ENCODE assay signal across 17 mouse cellular contexts in genomic region chr15:77876716-77877115, GRCm38 (mm10). TPM values are rescaled to one million over a fixed set of nuclear protein-coding genes. Genes with fewer than 3 reads are reported as not detected.
DNase-seq lines count a peak whose midpoint lies in the region; ATAC-seq and TF ChIP-seq lines count a peak whose summit lies in the region.
"Had no signal": no experiment of that assay in that cellular context is flagged by ENCODE, and none has a peak within 500 bp of the region (broad histone marks: within the 10 kb centered on the region; RNA-seq: fewer than 3 reads in every experiment).

No protein-coding gene starts in this region.

- H3K27me3 ChIP-seq in intestine, embryonic 15.5 days (replicated peaks), result no peaks in the 10 kb centered on the region
- no peaks in the 10 kb centered on the region for H3K27me3 ChIP-seq in stomach, postnatal 0 days (ENCODE audit: control insufficient read depth, insufficient read depth, low read length)
- H3K27me3 ChIP-seq: forebrain, embryonic 15.5 days; hindbrain, embryonic 13.5 days; limb, embryonic 13.5 days; midbrain, embryonic 15.5 days had no signal

- ATAC-seq in intestine, embryonic 15.5 days, result peak; percentile 22; the same call in 1 of the 2 replicates
- ATAC-seq in stomach, postnatal 0 days (ENCODE audit: low FRiP score, low TSS enrichment), result peak; percentile 22; the same call in 1 of the 2 replicates
- ATAC-seq: forebrain, embryonic 15.5 days; midbrain, embryonic 15.5 days had no signal

- no peak for TF ChIP-seq EP300 in stomach, postnatal 0 days (optimal IDR thresholded peaks at IDR 0.05)

- peak overlapping the region; percentile 52 for H3K27ac ChIP-seq in intestine, embryonic 15.5 days
- H3K27ac ChIP-seq in stomach, postnatal 0 days (replicated peaks), result 0 out of 2 replicates have a peak overlapping the region, but pooled peaks have one; percentile 35
- no peak overlapping the region for H3K27ac ChIP-seq in gastrocnemius, adult 2 months
- H3K27ac ChIP-seq: forebrain, embryonic 15.5 days; hindbrain, embryonic 13.5 days; limb, embryonic 13.5 days; midbrain, embryonic 15.5 days had no signal

- no peak overlapping the region for H3K4me2 ChIP-seq in intestine, embryonic 15.5 days (replicated peaks)
- no peak overlapping the region for H3K4me2 ChIP-seq in stomach, postnatal 0 days (replicated peaks; ENCODE audit: low read depth)
- H3K4me2 ChIP-seq: forebrain, embryonic 15.5 days; hindbrain, embryonic 13.5 days; limb, embryonic 13.5 days; midbrain, embryonic 15.5 days had no signal

- H3K36me3 ChIP-seq in intestine, embryonic 15.5 days, result no peaks in the 10 kb centered on the region
- no peaks in the 10 kb centered on the region for H3K36me3 ChIP-seq in stomach, postnatal 0 days (ENCODE audit: control insufficient read depth, insufficient read depth, low read length)
- H3K36me3 ChIP-seq: forebrain, embryonic 15.5 days; hindbrain, embryonic 13.5 days; limb, embryonic 13.5 days; midbrain, embryonic 15.5 days had no signal

- H3K9me3 ChIP-seq in intestine, embryonic 15.5 days, result no peaks in the 10 kb centered on the region
- H3K9me3 ChIP-seq in stomach, postnatal 0 days (ENCODE audit: control insufficient read depth, low read length), result no peaks in the 10 kb centered on the region
- H3K9me3 ChIP-seq: forebrain, embryonic 15.5 days; hindbrain, embryonic 13.5 days; limb, embryonic 13.5 days; midbrain, embryonic 15.5 days had no signal

- peaks cover 10% of the 10 kb centered on the region; the same call in 1 of the 2 replicates for H3K4me1 ChIP-seq in intestine, embryonic 15.5 days (replicated peaks)
- peaks cover 3% of the 10 kb centered on the region; the same call in 1 of the 2 replicates for H3K4me1 ChIP-seq in stomach, postnatal 0 days (replicated peaks; ENCODE audit: control insufficient read depth, insufficient read depth)
- H3K4me1 ChIP-seq: forebrain, embryonic 15.5 days; hindbrain, embryonic 13.5 days; limb, embryonic 13.5 days; midbrain, embryonic 15.5 days had no signal

- no peak overlapping the region for H3K4me3 ChIP-seq in intestine, embryonic 15.5 days (replicated peaks)
- H3K4me3 ChIP-seq in stomach, postnatal 0 days (ENCODE audit: low read depth, low read length), result no peak overlapping the region
- H3K4me3 ChIP-seq in gastrocnemius, adult 2 months, result no peak overlapping the region
- H3K4me3 ChIP-seq: forebrain, embryonic 15.5 days; hindbrain, embryonic 13.5 days; limb, embryonic 13.5 days; midbrain, embryonic 15.5 days had no signal

- no peak overlapping the region for H3K9ac ChIP-seq in intestine, embryonic 15.5 days
- no peak overlapping the region for H3K9ac ChIP-seq in stomach, postnatal 0 days (ENCODE audit: low read length)
- H3K9ac ChIP-seq: forebrain, embryonic 15.5 days; hindbrain, embryonic 13.5 days; limb, embryonic 13.5 days; midbrain, embryonic 15.5 days had no signal

- no peak for TF ChIP-seq CTCF in stomach, postnatal 0 days (IDR thresholded peaks at IDR 0.05; ENCODE audit: low read depth)
- TF ChIP-seq CTCF in gastrocnemius, adult 2 months (IDR thresholded peaks at IDR 0.05), result no peak

- peak; percentile 63 for DNase-seq in kidney, adult 11 months
- no peak for DNase-seq in kidney, adult 18-20 months
- DNase-seq in kidney, postnatal 10 days, result peak; percentile 69
- DNase-seq in stomach, postnatal 0 days (ENCODE audit: low spot score), result no peak
- no peak for DNase-seq in layer of hippocampus, adult 9-10 months (ENCODE audit: low spot score)
- no peak for DNase-seq in gastrocnemius, adult 2 months
- DNase-seq in urinary bladder, adult 2 months (ENCODE audit: low spot score), result no peak
- DNase-seq: adrenal gland, adult 2 months; cerebellum, adult 18-20 months; heart, postnatal 10 days; lung, postnatal 4 days; right cerebral cortex, postnatal 25 days had no signal

- intact Hi-C loops in gastrocnemius, adult 2 months (cut with DNase I), result no loop called here

- 54% methylated on average over 3 of the region's 3 CpGs for WGBS in intestine, embryonic 15.5 days
- 41% methylated on average over 3 of the region's 3 CpGs for WGBS in stomach, postnatal 0 days

RNA-seq across cellular contexts. Expression of gene Myh9, which starts 34.7 kb away (rescaled TPM):
- 51.6 and 52.9 TPM in 2 replicates for polyA plus RNA-seq in intestine, embryonic 15.5 days (2015; fragmentation: Nextera tagmentation; extraction: Ambion mirVana)
- 27.9 and 32.9 TPM in 2 replicates for polyA plus RNA-seq in stomach, postnatal 0 days (2015; fragmentation: Nextera tagmentation; extraction: Ambion mirVana)
- total RNA-seq in gastrocnemius, adult 2 months (2021), result 10 to 100 TPM; 37.4 to 57.4 TPM
- polyA plus RNA-seq in urinary bladder, adult 2 months (2012; rRNA removed), result 95.0 and 151 TPM in 2 replicates

RNA-seq across cellular contexts. Expression of gene Txn2, which starts 52.1 kb away (rescaled TPM):
- 314 and 350 TPM in 2 replicates for polyA plus RNA-seq in intestine, embryonic 15.5 days (2015; fragmentation: Nextera tagmentation; extraction: Ambion mirVana)
- 172 and 176 TPM in 2 replicates for polyA plus RNA-seq in stomach, postnatal 0 days (2015; fragmentation: Nextera tagmentation; extraction: Ambion mirVana)
- 100 to 1,000 TPM; 189 to 247 TPM for total RNA-seq in gastrocnemius, adult 2 months (2021)
- polyA plus RNA-seq in urinary bladder, adult 2 months (2012; rRNA removed), result 147 and 157 TPM in 2 replicates

Comparison
In these comparisons a context has a peak if more than half of its experiments do, and no peak if none do; other contexts are left out.
1. DNase-seq: peak in kidney, adult 11 months (single experiment) and kidney, postnatal 10 days (single experiment); none in kidney, adult 18-20 months (single experiment), stomach, postnatal 0 days (single experiment), layer of hippocampus, adult 9-10 months (single experiment), gastrocnemius, adult 2 months (single experiment) and urinary bladder, adult 2 months (single experiment).